Mouse (Mus musculus) ES-E14 (cell line): ENCODE data around the gene Cdiptos. TPM values are rescaled to one million over a fixed set of nuclear protein-coding genes. Genes with fewer than 3 reads are reported as not detected.
A peak's percentile ranks its signal among the peaks of the same experiment; 100 is the strongest.

ENCODE experiments used
- DNase-seq: peaks from one replicate; pipeline ENCODE4 v3.0.0-alpha.2; 2013; ENCODE audit warnings: low read depth, low spot score
- H3K27ac ChIP-seq: 2 replicates; pipeline ENCODE4 v1.5.1; 2012; ENCODE audit warnings: low read depth, mild to moderate bottlenecking, low read length, moderate library complexity, mixed read lengths; ENCODE audit not compliant: poor library complexity, insufficient read depth, severe bottlenecking
- H3K36me3 ChIP-seq: 2 replicates; pipeline ENCODE4 v1.6.1; 2012; ENCODE audit warnings: mild to moderate bottlenecking, low read length, moderate library complexity, mixed read lengths; ENCODE audit not compliant: control insufficient read depth, poor library complexity, insufficient read depth, severe bottlenecking
- H3K4me1 ChIP-seq, 2 experiments: fragments of 150-350 bp in 1 of 2; sonication (generic) in 1 of 2; 2 replicates each; pipeline ENCODE4 v1.6.1; 2012; ENCODE audit warnings: low read length in 2 of 2, mild to moderate bottlenecking in 1 of 2, mixed read lengths in 1 of 2; ENCODE audit not compliant: control insufficient read depth in 2 of 2, insufficient read depth in 2 of 2, poor library complexity in 1 of 2
- H3K4me3 ChIP-seq, 2 experiments: fragments of 150-350 bp in 1 of 2; sonication (generic) in 1 of 2; 2 replicates each; pipeline ENCODE4 v1.5.1; 2012; ENCODE audit warnings: low read length in 2 of 2, low read depth in 1 of 2, mild to moderate bottlenecking in 1 of 2, mixed read lengths in 1 of 2; ENCODE audit not compliant: insufficient read depth in 1 of 2, poor library complexity in 1 of 2, severe bottlenecking in 1 of 2
- H3K9ac ChIP-seq: 2 replicates; pipeline ENCODE4 v1.6.1; 2012; ENCODE audit warnings: low read depth, mild to moderate bottlenecking, low read length, mixed read lengths; ENCODE audit not compliant: poor library complexity, insufficient read depth, severe bottlenecking
- H3K9me3 ChIP-seq: fragments of 150-350 bp; sonication (generic); 2 replicates; pipeline ENCODE4 v1.6.1; 2012; ENCODE audit warnings: low read depth, mild to moderate bottlenecking, low read length; ENCODE audit not compliant: control insufficient read depth, insufficient read depth
- CHD2 ChIP-seq: IDR thresholded peaks from 2 replicates; pipeline ENCODE4 v1.6.1; 2014; ENCODE audit warnings: mild to moderate bottlenecking, low read depth, low read length, inconsistent platforms
- HCFC1 ChIP-seq: IDR thresholded peaks from 2 replicates; pipeline ENCODE4 v1.6.1; 2012; ENCODE audit warnings: low read length, inconsistent platforms, borderline replicate concordance; ENCODE audit not compliant: insufficient read depth
- MAFK ChIP-seq: IDR thresholded peaks from 2 replicates; pipeline ENCODE4 v1.6.1; 2014; ENCODE audit warnings: mild to moderate bottlenecking, low read depth, low read length, inconsistent platforms; ENCODE audit not compliant: insufficient read depth
- ZC3H11A ChIP-seq: IDR thresholded peaks from 2 replicates; pipeline ENCODE4 v1.6.1; 2012; ENCODE audit warnings: low read depth, mild to moderate bottlenecking, inconsistent platforms, low read length, borderline replicate concordance
- ZNF384 ChIP-seq: IDR thresholded peaks from 2 replicates; pipeline ENCODE4 v1.6.1; 2012; ENCODE audit warnings: low read depth, low read length, inconsistent platforms
- in situ Hi-C, 2 experiments: fragments of 600-800 bp; cut with MboI; formaldehyde crosslinking; loops; one replicate each; pipeline ENCODE4 v1.15.1; 2025; ENCODE audit warnings: low sequenced_read_pairs in 2 of 2, inconsistent platforms in 1 of 2; ENCODE audit not compliant: unreplicated experiment in 2 of 2
- total RNA-seq: library from RNA; depleted of rRNA; stranded (reverse); fragments of 300-350 nt; gene quantifications from 2 replicates; pipeline ENCODE4 v1.2.3, GENCODE M21; 2012

Gene Cdiptos
- total RNA-seq, 1 experiment = 0.18 TPM

DNA sequence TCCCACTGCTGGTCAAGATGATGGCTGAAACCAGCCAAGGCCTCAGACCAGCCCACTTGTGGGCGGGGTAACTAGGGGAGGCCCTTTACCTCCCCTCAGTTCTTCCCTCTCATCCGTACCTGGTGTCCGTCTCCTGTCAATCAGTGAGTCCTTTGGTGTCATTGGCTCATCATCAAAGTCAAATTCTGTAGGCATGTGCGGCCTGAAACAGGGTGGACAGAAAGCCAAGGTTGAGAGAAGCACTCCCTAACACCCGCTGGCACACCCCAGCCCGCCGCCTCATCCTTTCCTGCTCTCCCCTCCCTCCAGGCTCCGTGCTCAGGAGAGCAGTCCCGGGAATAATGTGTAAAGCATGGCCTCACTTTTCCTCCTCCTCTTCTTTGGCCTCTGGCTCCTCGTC is 40.2 kb upstream of the Cdiptos start:
- Histone ChIP-seq H3K9ac (peak overlapping the region; percentile 95), H3K36me3 (peaks cover 12% of the 10 kb centered on the region), H3K4me3 (peak overlapping the region; percentile 73 to 91), H3K4me1 (peaks cover 2 to 7% of the 10 kb centered on the region in 2 experiments; a peak in 3 of 4 replicates), H3K27ac (peak overlapping the region; percentile 84), H3K9me3 (no peaks in the 10 kb centered on the region)
- TF ChIP-seq ZNF384 = no peak
- no peak for TF ChIP-seq ZC3H11A
- no peak for TF ChIP-seq HCFC1
- TF ChIP-seq CHD2 = no peak
- in situ Hi-C loops = no loop called here
- peak; percentile 83 for DNase-seq

DNA sequence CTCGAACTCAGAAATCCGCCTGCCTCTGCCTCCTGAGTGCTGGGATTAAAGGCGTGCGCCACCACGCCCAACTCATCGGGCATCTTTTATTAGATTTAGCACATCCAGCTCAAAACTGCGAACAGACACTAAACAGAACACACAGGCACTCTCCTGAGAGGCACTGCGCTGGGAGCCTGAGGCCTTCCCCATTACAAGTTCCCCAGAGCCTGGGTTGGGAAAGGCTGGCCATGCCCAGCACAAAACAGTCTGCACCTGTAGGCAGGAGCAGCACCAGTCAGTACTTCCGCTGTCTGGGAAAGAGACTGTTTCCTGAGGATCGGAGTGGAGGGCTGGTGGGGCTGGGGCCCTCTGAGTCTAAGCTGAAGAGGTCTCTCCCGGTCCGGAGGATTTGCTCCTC is 39.1 kb upstream of the Cdiptos start:
- H3K4me3 ChIP-seq = no peak overlapping the region
- DNase-seq = no peak
- H3K9me3 ChIP-seq = no peaks in the 10 kb centered on the region
- in situ Hi-C loops = no loop called here
- peaks cover 12% of the 10 kb centered on the region for H3K36me3 ChIP-seq
- peak overlapping the region; percentile 28 for H3K27ac ChIP-seq
- H3K4me1 ChIP-seq = peaks cover 2 to 7% of the 10 kb centered on the region in 2 experiments; a peak in 3 of 4 replicates
- TF ChIP-seq ZC3H11A (no peak), CHD2 (no peak), ZNF384 (no peak), MAFK (no peak), HCFC1 (no peak)
- peak overlapping the region; percentile 22; the same call in 1 of the 2 replicates for H3K9ac ChIP-seq

DNA sequence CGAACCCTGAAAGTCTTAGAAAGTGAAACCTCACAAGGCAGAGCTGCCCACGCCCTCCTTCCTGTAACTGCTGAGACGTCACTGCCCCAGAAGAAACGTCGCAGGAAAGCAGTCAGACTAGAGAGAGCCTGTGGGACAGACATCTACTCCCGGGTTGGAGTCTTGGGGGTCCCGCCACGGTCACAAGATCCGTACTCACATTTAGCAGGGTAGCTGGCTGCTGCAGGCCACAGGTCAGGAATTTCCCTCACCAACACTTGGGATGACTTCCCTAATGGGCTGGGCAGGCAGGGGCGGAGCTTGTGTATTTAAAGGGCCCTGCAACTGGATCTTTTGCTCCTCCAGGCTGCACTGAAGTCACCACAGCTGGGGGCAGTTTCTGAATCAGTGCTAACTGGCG is 38.4 kb upstream of the Cdiptos start, which contains the start of gene Mvp:
Gene Mvp (minus strand): TSS at position 302 of the 400 bp plus-strand sequence.
- Histone ChIP-seq H3K4me3 (peak within 1 kb of the TSS; percentile 53 to 68), H3K27ac (peak within 1 kb of the TSS; percentile 28), H3K9ac (peak within 1 kb of the TSS; percentile 58; the same call in 1 of the 2 replicates), H3K36me3 (peaks cover 12% of the 10 kb centered on the region), H3K4me1 (peaks cover 2 to 8% of the 10 kb centered on the region in 2 experiments; a peak in 3 of 4 replicates), H3K9me3 (no peaks in the 10 kb centered on the region)
- TF ChIP-seq HCFC1 (no peak), CHD2 (no peak), ZNF384 (no peak), ZC3H11A (no peak), MAFK (no peak)
- no peak for DNase-seq
- in situ Hi-C loops = no loop called here

DNA sequence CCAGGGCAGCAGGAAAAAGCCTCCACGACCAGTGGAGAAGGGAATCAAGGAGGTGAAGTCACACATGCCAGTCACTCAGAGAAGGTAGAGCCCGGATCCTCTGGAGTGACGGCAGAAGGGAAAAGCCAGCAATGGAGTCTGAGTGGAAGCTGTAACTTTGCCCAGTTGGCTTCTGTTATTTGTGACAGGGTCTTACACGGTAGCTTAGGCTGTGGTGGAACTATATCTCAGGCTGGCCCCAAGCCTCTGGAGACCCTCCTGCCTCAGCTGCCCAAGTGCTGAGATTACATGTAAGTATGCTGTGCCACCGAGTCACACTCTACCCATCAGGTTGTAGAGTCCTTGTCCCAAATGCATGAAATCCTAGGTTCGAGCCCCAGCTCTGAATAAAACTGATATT is 37.5 kb upstream of the Cdiptos start:
- no peak overlapping the region for H3K4me3 ChIP-seq
- H3K9ac ChIP-seq = no peak overlapping the region; the same call in 1 of the 2 replicates
- DNase-seq = no peak
- in situ Hi-C loops = no loop called here
- H3K4me1 ChIP-seq = peaks cover 2 to 14% of the 10 kb centered on the region in 2 experiments; a peak in 3 of 4 replicates
- H3K27ac ChIP-seq = no peak overlapping the region
- no peaks in the 10 kb centered on the region for H3K9me3 ChIP-seq
- H3K36me3 ChIP-seq = peaks cover 12% of the 10 kb centered on the region
- TF ChIP-seq ZNF384 (no peak), ZC3H11A (no peak), MAFK (no peak), HCFC1 (no peak), CHD2 (no peak)

DNA sequence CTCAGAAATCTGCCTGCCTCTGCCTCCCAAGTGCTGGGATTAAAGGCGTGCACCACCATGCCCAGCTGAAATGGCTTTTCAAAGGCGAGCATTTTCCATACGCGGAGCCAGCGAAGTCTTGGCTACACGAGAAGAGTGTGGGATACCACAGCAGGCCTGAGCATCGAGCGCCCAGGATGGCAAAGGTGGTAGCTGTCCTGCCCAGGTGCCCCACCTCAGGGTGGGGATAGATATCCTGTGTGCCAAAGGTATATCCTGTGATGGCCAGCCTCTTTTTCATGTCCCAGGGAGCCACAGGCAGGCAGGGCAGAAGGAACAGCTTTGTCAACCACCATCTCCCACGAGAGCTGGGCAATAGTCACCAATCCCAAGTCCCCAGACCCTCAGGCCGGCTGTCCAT is 36.9 kb upstream of the Cdiptos start:
- no peak overlapping the region for H3K4me3 ChIP-seq
- H3K36me3 ChIP-seq = peaks cover 12% of the 10 kb centered on the region
- in situ Hi-C loops = no loop called here
- peaks cover 2 to 18% of the 10 kb centered on the region in 2 experiments; a peak in 3 of 4 replicates for H3K4me1 ChIP-seq
- no peak overlapping the region for H3K27ac ChIP-seq
- no peak overlapping the region for H3K9ac ChIP-seq
- no peaks in the 10 kb centered on the region for H3K9me3 ChIP-seq
- no peak for DNase-seq
- TF ChIP-seq CHD2 (no peak), ZC3H11A (no peak), ZNF384 (no peak), MAFK (no peak), HCFC1 (no peak)
